Mouse (Mus musculus) brain, embryonic 14.5 days (tissue): ENCODE data around the gene Cfap157.

Source experiments
- CTCF ChIP-seq: fragments of 200-500 bp; IDR thresholded peaks from 2 replicates; pipeline ENCODE4 v1.5.1; 2012; ENCODE audit warnings: inconsistent platforms, mild to moderate bottlenecking, moderate library complexity, borderline replicate concordance; ENCODE audit not compliant: insufficient read depth, insufficient read length; ENCODE audit errors: extremely low read depth
- POLR2A ChIP-seq: fragments of 200-500 bp; IDR thresholded peaks from 2 replicates; pipeline ENCODE4 v1.6.1; 2012; ENCODE audit warnings: mild to moderate bottlenecking, inconsistent platforms, borderline replicate concordance; ENCODE audit not compliant: poor library complexity, insufficient read depth, insufficient read length, severe bottlenecking; ENCODE audit errors: extremely low read depth

GRCm38 (mm10) chr2:32823153-32823552 lies 38.9 kb upstream of the Cfap157 start:
- TF ChIP-seq POLR2A (no peak), CTCF (no peak)
